Mouse (Mus musculus) cerebellum, adult 8-10 months (tissue): ENCODE measurements around the gene Tas2r120.
"Not testable (repeated sequence)": the region's sequence is repeated elsewhere in the genome, so short reads cannot be mapped to it uniquely, and the experiment has no call there.

Experiments used
- DNase-seq: peaks from one replicate; pipeline ENCODE4 v3.0.0; 2022

The Tas2r120 gene

GRCm38 (mm10) chr6:132656653-132657052 lies at the start of gene Tas2r120:
TSS of gene Tas2r120 (plus strand) at chr6:132656953.
- no peak for DNase-seq

DNA sequence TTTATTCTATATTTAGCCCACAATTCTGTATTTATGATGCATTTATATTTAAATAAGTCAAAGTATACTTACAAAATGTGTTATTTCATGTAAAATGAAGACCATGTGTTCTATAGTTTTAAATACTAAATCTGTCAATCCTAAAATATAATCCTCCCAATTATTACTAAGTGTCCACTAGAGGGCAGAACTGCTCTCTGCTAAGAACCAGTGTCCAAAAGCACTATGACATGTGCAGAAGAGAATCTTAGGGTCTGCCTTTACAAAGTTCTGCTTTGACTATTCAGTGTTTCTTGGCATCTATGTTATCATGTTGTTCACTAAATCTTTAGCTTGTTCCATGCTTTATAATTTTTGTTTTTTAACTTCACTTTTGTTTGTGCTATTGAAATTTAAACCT lies 7.4 kb upstream of the Tas2r120 start:
- no peak for DNase-seq

DNA sequence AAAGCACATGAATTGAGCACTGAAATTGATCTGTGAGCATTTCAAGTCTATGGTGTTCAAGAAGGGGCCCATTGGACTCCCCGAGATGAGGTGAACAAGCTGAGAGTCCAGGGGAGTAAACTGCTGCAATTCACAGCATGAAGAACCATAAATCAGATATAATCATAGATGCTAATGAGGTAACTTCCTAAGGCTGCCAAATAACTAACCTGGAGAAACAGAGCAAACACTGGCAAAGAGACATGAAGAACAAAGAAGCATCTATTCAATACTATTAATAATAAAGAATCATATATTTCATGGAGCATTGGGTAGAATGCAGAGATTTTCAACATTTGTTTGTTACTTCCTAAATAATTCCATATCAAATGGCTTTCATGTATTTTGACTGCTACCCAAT lies 5.3 kb upstream of the Tas2r120 start, which contains the start of gene A630073D07Rik:
TSS of gene A630073D07Rik (minus strand) at position 101 of the 400 bp plus-strand sequence.
- DNase-seq, result no peak

GRCm38 (mm10) chr6:132691596-132691995 lies 34.8 kb downstream of the Tas2r120 start:
- not testable (repeated sequence) for DNase-seq

GRCm38 (mm10) chr6:132700907-132701306 lies 44.2 kb downstream of the Tas2r120 start, which contains the start of gene Tas2r121:
TSS of gene Tas2r121 (minus strand) at chr6:132701007.
- DNase-seq, result no peak
